Mouse (Mus musculus) cerebellum, adult 2 months (tissue): ENCODE results near the gene G530012D18Rik. TPM values are rescaled to one million over a fixed set of nuclear protein-coding genes. Genes with fewer than 3 reads are reported as not detected.
"Not testable (repeated sequence)": the region's sequence is repeated elsewhere in the genome, so short reads cannot be mapped to it uniquely, and the experiment has no call there.

ENCODE experiments used
- DNase-seq, 2 experiments: peaks; one replicate each; pipeline ENCODE4 v3.0.0; 2021
- H3K27ac ChIP-seq: fragments of 200-500 bp; 2 replicates; pipeline ENCODE4 v1.5.1; 2012; ENCODE audit warnings: low read length, control low read depth, inconsistent platforms; ENCODE audit not compliant: insufficient read depth
- H3K27me3 ChIP-seq: fragments of 200-500 bp; 2 replicates; pipeline ENCODE4 v1.6.1; 2012; ENCODE audit warnings: inconsistent platforms, mild to moderate bottlenecking, low read length, moderate library complexity; ENCODE audit not compliant: control insufficient read depth, insufficient read depth
- H3K4me1 ChIP-seq: fragments of 200-500 bp; 2 replicates; pipeline ENCODE4 v1.6.1; 2011; ENCODE audit warnings: low read length; ENCODE audit not compliant: control insufficient read depth, insufficient read depth
- H3K4me3 ChIP-seq: fragments of 200-500 bp; replicated peaks from 2 replicates; pipeline ENCODE3; 2011; ENCODE audit warnings: mild to moderate bottlenecking, low read depth, low read length, control low read depth; ENCODE audit not compliant: insufficient read depth
- WGBS: fragments of 180-500 bp; shearing (Covaris S2); methylation state at CpG from one replicate; pipeline ENCODE4 v1.1.7; 2018; 5-methylcytosine and 5-hydroxymethylcytosine counted together
- polyA plus RNA-seq: library from polyadenylated mRNA; depleted of rRNA; stranded (reverse); fragments of >200 nt; gene quantifications from 2 replicates; pipeline ENCODE4 v1.2.3, GENCODE M21; 2012; rRNA removed

Gene G530012D18Rik
- polyA plus RNA-seq: not detected in 2 replicates

GRCm38 (mm10) chr1:85575376-85575775 lies at the start of gene G530012D18Rik:
G530012D18Rik (plus strand) TSS chr1:85575676.
- H3K4me1 ChIP-seq, H3K27me3 ChIP-seq, H3K27ac ChIP-seq, DNase-seq, H3K4me3 ChIP-seq: not testable (repeated sequence)
- WGBS: 75% methylated on average over 2 of the region's 3 CpGs

- not testable (repeated sequence) for DNase-seq, H3K4me3 ChIP-seq, H3K27me3 ChIP-seq, H3K27ac ChIP-seq, H3K4me1 ChIP-seq
- 66% methylated on average over 3 of the region's 3 CpGs for WGBS
Observed at GRCm38 (mm10) chr1:85526401-85526800, 49.1 kb upstream of the G530012D18Rik start.

GRCm38 (mm10) chr1:85528451-85529110 lies 46.9 kb upstream of the G530012D18Rik start:
- not testable (repeated sequence) for H3K27ac ChIP-seq, DNase-seq, H3K27me3 ChIP-seq, H3K4me1 ChIP-seq, H3K4me3 ChIP-seq
- WGBS: 30% methylated on average over 13 of the region's 15 CpGs

- 78% methylated on average over 4 of the region's 4 CpGs for WGBS
- not testable (repeated sequence) for DNase-seq, H3K4me1 ChIP-seq, H3K27me3 ChIP-seq, H3K4me3 ChIP-seq, H3K27ac ChIP-seq
Observed at GRCm38 (mm10) chr1:85543818-85544217, 31.7 kb upstream of the G530012D18Rik start.

- DNase-seq, H3K27ac ChIP-seq, H3K4me3 ChIP-seq, H3K27me3 ChIP-seq, H3K4me1 ChIP-seq: not testable (repeated sequence)
Observed at GRCm38 (mm10) chr1:85546442-85546841, 29.0 kb upstream of the G530012D18Rik start.

GRCm38 (mm10) chr1:85555261-85555660 lies 20.2 kb upstream of the G530012D18Rik start:
- not testable (repeated sequence) for H3K4me1 ChIP-seq, H3K4me3 ChIP-seq, H3K27me3 ChIP-seq, H3K27ac ChIP-seq
- 83% methylated on average over 4 of the region's 4 CpGs for WGBS
- DNase-seq: peak in 1 of 2 experiments; percentile 3

GRCm38 (mm10) chr1:85573554-85573953 lies 1.9 kb upstream of the G530012D18Rik start:
- not testable (repeated sequence) for H3K27ac ChIP-seq, H3K27me3 ChIP-seq, DNase-seq, H3K4me3 ChIP-seq, H3K4me1 ChIP-seq
- 62% methylated on average over 4 of the region's 4 CpGs for WGBS

- not testable (repeated sequence) for H3K27ac ChIP-seq, H3K4me1 ChIP-seq, H3K27me3 ChIP-seq, H3K4me3 ChIP-seq, DNase-seq
- WGBS: 59% methylated on average over 3 of the region's 3 CpGs
Observed at GRCm38 (mm10) chr1:85578372-85579010, 3.0 kb downstream of the G530012D18Rik start.

- not testable (repeated sequence) for H3K27ac ChIP-seq, H3K4me1 ChIP-seq, DNase-seq, H3K4me3 ChIP-seq, H3K27me3 ChIP-seq
- WGBS: 65% methylated on average over 6 of the region's 7 CpGs
Observed at GRCm38 (mm10) chr1:85579199-85580147, 4.0 kb downstream of the G530012D18Rik start.

GRCm38 (mm10) chr1:85580148-85580534 lies 4.7 kb downstream of the G530012D18Rik start:
- 66% methylated on average over 3 of the region's 4 CpGs for WGBS
- H3K4me1 ChIP-seq, DNase-seq: not testable (repeated sequence)

GRCm38 (mm10) chr1:85580578-85580977 lies 5.1 kb downstream of the G530012D18Rik start:
- H3K27me3 ChIP-seq, H3K4me1 ChIP-seq, H3K4me3 ChIP-seq, DNase-seq, H3K27ac ChIP-seq: not testable (repeated sequence)
- WGBS: 62% methylated on average over 3 of the region's 3 CpGs

More at GRCm38 (mm10) chr1:85580148-85580534, 4.7 kb downstream of the G530012D18Rik start:
- not testable (repeated sequence) for H3K4me3 ChIP-seq, H3K27ac ChIP-seq, H3K27me3 ChIP-seq
